Mouse (Mus musculus) liver, embryonic 11.5 days (tissue): ENCODE results near the gene Fnbp1. TPM values are rescaled to one million over a fixed set of nuclear protein-coding genes. Genes with fewer than 3 reads are reported as not detected.
A peak's percentile ranks its signal among the peaks of the same experiment; 100 is the strongest.

Experiments
- ATAC-seq: fragments of 200-750 bp; cut with Nextera tagmentation; replicated peaks from 2 replicates; pipeline ENCODE4 v1.8.0; 2017; ENCODE audit warnings: moderate number of reproducible peaks, mild to moderate bottlenecking, moderate TSS enrichment, moderate library complexity; ENCODE audit not compliant: low FRiP score
- DNase-seq: peaks from one replicate; pipeline ENCODE4 v3.0.0-alpha.2; 2017; ENCODE audit warnings: low spot score
- H3K27ac ChIP-seq: fragments of 300-500 bp; sonication (generic); 2 replicates; pipeline ENCODE4 v1.5.1; 2014; ENCODE audit warnings: mild to moderate bottlenecking, low read depth, low read length, control low read depth
- H3K27me3 ChIP-seq: fragments of 300-500 bp; sonication (generic); replicated peaks from 2 replicates; pipeline ENCODE4 v1.6.1; 2014; ENCODE audit warnings: low read length, mixed read lengths; ENCODE audit not compliant: control insufficient read depth, insufficient read depth
- H3K36me3 ChIP-seq: fragments of 300-500 bp; sonication (generic); 2 replicates; pipeline ENCODE4 v1.6.1; 2014; ENCODE audit warnings: mild to moderate bottlenecking, low read length, moderate library complexity, mixed read lengths; ENCODE audit not compliant: control insufficient read depth, insufficient read depth
- H3K4me1 ChIP-seq: fragments of 300-500 bp; sonication (generic); replicated peaks from 2 replicates; pipeline ENCODE4 v1.6.1; 2014; ENCODE audit warnings: low read length, mixed read lengths; ENCODE audit not compliant: control insufficient read depth, insufficient read depth
- H3K4me2 ChIP-seq: fragments of 300-500 bp; sonication (generic); 2 replicates; pipeline ENCODE4 v1.6.1; 2014; ENCODE audit warnings: mild to moderate bottlenecking, control low read depth, moderate library complexity
- H3K4me3 ChIP-seq: fragments of 300-500 bp; sonication (generic); 2 replicates; pipeline ENCODE4 v1.5.1; 2014; ENCODE audit warnings: low read depth, low read length, control low read depth
- H3K9ac ChIP-seq: fragments of 300-500 bp; sonication (generic); 2 replicates; pipeline ENCODE4 v1.6.1; 2014; ENCODE audit warnings: low read depth, low read length, control low read depth
- H3K9me3 ChIP-seq: fragments of 300-500 bp; sonication (generic); 2 replicates; pipeline ENCODE4 v1.6.1; 2016; ENCODE audit warnings: low read length, inconsistent platforms, mixed read lengths; ENCODE audit not compliant: control insufficient read depth
- WGBS: fragments of 180-500 bp; shearing (Covaris S2); extraction: QIAGEN DNeasy Blood & Tissue Kit; methylation state at CpG from one replicate; pipeline ENCODE4 v1.1.7; 2014; 5-methylcytosine and 5-hydroxymethylcytosine counted together
- polyA plus RNA-seq: library from polyadenylated mRNA; unstranded; fragments of >200 nt; fragmentation: Nextera tagmentation; extraction: Ambion mirVana; gene quantifications from 2 replicates; pipeline ENCODE4 v1.2.1, GENCODE M21; 2014

Fnbp1 gene
- polyA plus RNA-seq, 1 experiment from 2014 or later = 20.6 TPM

GRCm38 (mm10) chr2:31135512-31135931, 6.3 kb downstream of the Fnbp1 start:
- peaks cover 48% of the 10 kb centered on the region for H3K4me1 ChIP-seq
- no peaks in the 10 kb centered on the region for H3K27me3 ChIP-seq
- H3K36me3 ChIP-seq = no peaks in the 10 kb centered on the region
- no peak overlapping the region for H3K9ac ChIP-seq
- no peak overlapping the region for H3K4me3 ChIP-seq
- no peak overlapping the region; the same call in 1 of the 2 replicates for H3K27ac ChIP-seq
- H3K4me2 ChIP-seq = peak overlapping the region; percentile 13; the same call in 1 of the 2 replicates
- no peak for ATAC-seq
- no peaks in the 10 kb centered on the region for H3K9me3 ChIP-seq
- no peak for DNase-seq
- 24% methylated on average over 13 of the region's 13 CpGs for WGBS

- no peaks in the 10 kb centered on the region for H3K36me3 ChIP-seq
- H3K4me1 ChIP-seq = peaks cover 50% of the 10 kb centered on the region
- 74% methylated on average over 3 of the region's 4 CpGs for WGBS
- no peak for DNase-seq
- no peak for ATAC-seq
- no peaks in the 10 kb centered on the region for H3K27me3 ChIP-seq
- no peaks in the 10 kb centered on the region for H3K9me3 ChIP-seq
- no peak overlapping the region for H3K4me2 ChIP-seq
- H3K27ac ChIP-seq = no peak overlapping the region
- no peak overlapping the region for H3K9ac ChIP-seq
- no peak overlapping the region for H3K4me3 ChIP-seq
Observed at GRCm38 (mm10) chr2:31133981-31134380, 7.8 kb downstream of the Fnbp1 start.

- ATAC-seq (no peak), DNase-seq (no peak)
- no peak overlapping the region for H3K4me3 ChIP-seq
- no peak overlapping the region for H3K9ac ChIP-seq
- no peaks in the 10 kb centered on the region for H3K36me3 ChIP-seq
- H3K4me1 ChIP-seq = peaks cover 54% of the 10 kb centered on the region
- H3K9me3 ChIP-seq = no peaks in the 10 kb centered on the region
- H3K27me3 ChIP-seq = no peaks in the 10 kb centered on the region
- 76% methylated on average over 8 of the region's 8 CpGs for WGBS
- H3K27ac ChIP-seq = no peak overlapping the region
- H3K4me2 ChIP-seq = no peak overlapping the region
Observed at GRCm38 (mm10) chr2:31132682-31133081, 9.1 kb downstream of the Fnbp1 start.

- H3K9ac ChIP-seq = peak overlapping the region; percentile 34; the same call in 1 of the 2 replicates
- no peaks in the 10 kb centered on the region for H3K9me3 ChIP-seq
- ATAC-seq (0 out of 2 replicates have a peak, but pooled peaks have one; percentile 42), DNase-seq (no peak)
- peak overlapping the region; percentile 65 for H3K27ac ChIP-seq
- peaks cover 57% of the 10 kb centered on the region for H3K4me1 ChIP-seq
- H3K4me3 ChIP-seq = no peak overlapping the region
- peak overlapping the region; percentile 44 for H3K4me2 ChIP-seq
- WGBS = 46% methylated on average over 8 of the region's 8 CpGs
- no peaks in the 10 kb centered on the region for H3K27me3 ChIP-seq
- H3K36me3 ChIP-seq = no peaks in the 10 kb centered on the region
Observed at GRCm38 (mm10) chr2:31130815-31131299, 11.0 kb downstream of the Fnbp1 start.

- Histone ChIP-seq H3K4me3 (no peak overlapping the region), H3K36me3 (no peaks in the 10 kb centered on the region), H3K4me2 (no peak overlapping the region), H3K9me3 (no peaks in the 10 kb centered on the region), H3K4me1 (peaks cover 58% of the 10 kb centered on the region), H3K27me3 (no peaks in the 10 kb centered on the region), H3K27ac (peak overlapping the region; percentile 65), H3K9ac (no peak overlapping the region)
- DNase-seq (no peak), ATAC-seq (no peak)
- 71% methylated on average over 14 of the region's 14 CpGs for WGBS
Observed at GRCm38 (mm10) chr2:31129742-31130518, 11.9 kb downstream of the Fnbp1 start.

- Histone ChIP-seq H3K9ac (no peak overlapping the region), H3K36me3 (no peaks in the 10 kb centered on the region), H3K4me3 (no peak overlapping the region), H3K4me1 (peaks cover 64% of the 10 kb centered on the region), H3K27ac (no peak overlapping the region), H3K4me2 (no peak overlapping the region), H3K9me3 (no peaks in the 10 kb centered on the region), H3K27me3 (no peaks in the 10 kb centered on the region)
- DNase-seq = no peak
- ATAC-seq = peak; percentile 51; the same call in 1 of the 2 replicates
- WGBS = 59% methylated on average over 4 of the region's 4 CpGs
Observed at GRCm38 (mm10) chr2:31127899-31128298, 13.9 kb downstream of the Fnbp1 start.

GRCm38 (mm10) chr2:31127219-31127618, 14.6 kb downstream of the Fnbp1 start:
- DNase-seq (no peak), ATAC-seq (no peak)
- H3K4me2 ChIP-seq = no peak overlapping the region; the same call in 1 of the 2 replicates
- H3K4me1 ChIP-seq = peaks cover 60% of the 10 kb centered on the region
- WGBS = 66% methylated on average over 7 of the region's 7 CpGs
- peak overlapping the region; percentile 40; the same call in 1 of the 2 replicates for H3K9ac ChIP-seq
- no peaks in the 10 kb centered on the region for H3K27me3 ChIP-seq
- H3K36me3 ChIP-seq = no peaks in the 10 kb centered on the region
- no peak overlapping the region for H3K4me3 ChIP-seq
- H3K9me3 ChIP-seq = no peaks in the 10 kb centered on the region
- H3K27ac ChIP-seq = peak overlapping the region; percentile 38; the same call in 1 of the 2 replicates

- Histone ChIP-seq H3K36me3 (no peaks in the 10 kb centered on the region), H3K27me3 (no peaks in the 10 kb centered on the region), H3K9me3 (no peaks in the 10 kb centered on the region), H3K4me1 (peaks cover 53% of the 10 kb centered on the region), H3K27ac (peak overlapping the region; percentile 32; the same call in 1 of the 2 replicates), H3K4me3 (no peak overlapping the region), H3K9ac (no peak overlapping the region), H3K4me2 (no peak overlapping the region)
- ATAC-seq (no peak), DNase-seq (no peak)
- WGBS = 87% methylated on average over 9 of the region's 9 CpGs
Observed at GRCm38 (mm10) chr2:31126048-31126447, 15.8 kb downstream of the Fnbp1 start.
